Mouse (Mus musculus) midbrain, postnatal 0 days (tissue): ENCODE measurements around the gene Tmem230. TPM values are rescaled to one million over a fixed set of nuclear protein-coding genes. Genes with fewer than 3 reads are reported as not detected.

Experiments
- ATAC-seq: fragments of 200-750 bp; cut with Nextera tagmentation; 2 replicates; pipeline ENCODE4 v1.8.0; 2017; ENCODE audit warnings: moderate number of reproducible peaks, mild to moderate bottlenecking, moderate TSS enrichment, moderate library complexity; ENCODE audit not compliant: low FRiP score
- DNase-seq: peaks from one replicate; pipeline ENCODE4 v3.0.0-alpha.2; 2015; ENCODE audit warnings: low spot score
- H3K27ac ChIP-seq: fragments of 300-500 bp; sonication (generic); 2 replicates; pipeline ENCODE4 v1.5.1; 2014; ENCODE audit warnings: low read depth, mild to moderate bottlenecking, low read length, mixed read lengths
- H3K27me3 ChIP-seq: fragments of 300-500 bp; sonication (generic); 2 replicates; pipeline ENCODE4 v1.6.1; 2014; ENCODE audit warnings: low read length, control low read depth, mixed read lengths; ENCODE audit not compliant: insufficient read depth
- H3K36me3 ChIP-seq: fragments of 300-500 bp; sonication (generic); 2 replicates; pipeline ENCODE4 v1.6.1; 2014; ENCODE audit warnings: low read length, control low read depth, mixed read lengths; ENCODE audit not compliant: insufficient read depth
- H3K4me1 ChIP-seq: fragments of 300-500 bp; sonication (generic); 2 replicates; pipeline ENCODE4 v1.6.1; 2014; ENCODE audit warnings: mild to moderate bottlenecking, control low read depth, antibody characterized with exemption, low read length, mixed read lengths; ENCODE audit not compliant: insufficient read depth
- H3K4me2 ChIP-seq: fragments of 300-500 bp; sonication (generic); 2 replicates; pipeline ENCODE4 v1.6.1; 2014; ENCODE audit warnings: low read depth, mild to moderate bottlenecking, low read length, mixed read lengths; ENCODE audit not compliant: poor library complexity, severe bottlenecking
- H3K4me3 ChIP-seq: fragments of 300-500 bp; sonication (generic); 2 replicates; pipeline ENCODE4 v1.5.1; 2014; ENCODE audit warnings: low read depth, mild to moderate bottlenecking, low read length, moderate library complexity
- H3K9ac ChIP-seq: fragments of 300-500 bp; sonication (generic); replicated peaks from 2 replicates; pipeline ENCODE4 v1.6.1; 2014; ENCODE audit warnings: mild to moderate bottlenecking, low read length, moderate library complexity, mixed read lengths; ENCODE audit not compliant: poor library complexity, severe bottlenecking
- H3K9me3 ChIP-seq: fragments of 300-500 bp; sonication (generic); 2 replicates; pipeline ENCODE4 v1.6.1; 2016; ENCODE audit warnings: low read length, control low read depth
- CTCF ChIP-seq: IDR thresholded peaks from 2 replicates; pipeline ENCODE4 v1.5.1; 2016; ENCODE audit warnings: antibody characterized with exemption, mild to moderate bottlenecking
- WGBS: fragments of 180-500 bp; shearing (Covaris S2); extraction: QIAGEN DNeasy Blood & Tissue Kit; methylation state at CpG from one replicate; pipeline ENCODE4 v1.1.7; 2014; 5-methylcytosine and 5-hydroxymethylcytosine counted together
- polyA plus RNA-seq: library from polyadenylated mRNA; unstranded; fragments of >200 nt; fragmentation: Nextera tagmentation; extraction: Ambion mirVana; gene quantifications from 2 replicates; pipeline ENCODE4 v1.2.1, GENCODE M21; 2015
- total RNA-seq: library from RNA; depleted of rRNA; stranded (reverse); fragments of >200 nt; gene quantifications from 2 replicates; pipeline ENCODE4 v1.2.3, GENCODE M21; 2014

Gene Tmem230
- total and polyA plus RNA-seq, 2 experiments from 2014 or later, result 40.1 to 42.0 TPM

- Histone ChIP-seq H3K4me3 (no peak overlapping the region), H3K27ac (no peak overlapping the region), H3K4me1 (no peaks in the 10 kb centered on the region), H3K9me3 (no peaks in the 10 kb centered on the region), H3K27me3 (no peaks in the 10 kb centered on the region), H3K4me2 (no peak overlapping the region), H3K9ac (no peak overlapping the region), H3K36me3 (no peaks in the 10 kb centered on the region)
- 97% methylated on average over 6 of the region's 6 CpGs for WGBS
- ATAC-seq, result no peak
- no peak for TF ChIP-seq CTCF
- no peak for DNase-seq
Observed at GRCm38 (mm10) chr2:132257350-132258068, 9.9 kb upstream of the Tmem230 start.

- H3K4me1 ChIP-seq, result no peaks in the 10 kb centered on the region; the same call in 1 of the 2 replicates
- H3K9me3 ChIP-seq, result no peaks in the 10 kb centered on the region
- H3K9ac ChIP-seq, result 0 out of 2 replicates have a peak overlapping the region, but pooled peaks have one; percentile 24
- under 1% methylated on average over 7 of the region's 7 CpGs for WGBS
- peak overlapping the region; percentile 74 for H3K4me2 ChIP-seq
- H3K4me3 ChIP-seq, result peak overlapping the region; percentile 54
- no peaks in the 10 kb centered on the region for H3K27me3 ChIP-seq
- H3K36me3 ChIP-seq, result no peaks in the 10 kb centered on the region
- no peak for TF ChIP-seq CTCF
- no peak for ATAC-seq
- no peak for DNase-seq
- H3K27ac ChIP-seq, result no peak overlapping the region
Observed at GRCm38 (mm10) chr2:132253603-132254002, 6.0 kb upstream of the Tmem230 start.

- no peaks in the 10 kb centered on the region for H3K27me3 ChIP-seq
- H3K4me3 ChIP-seq, result peak within 1 kb of the TSS; percentile 54
- H3K4me1 ChIP-seq, result no peaks in the 10 kb centered on the region; the same call in 1 of the 2 replicates
- H3K9ac ChIP-seq, result peak within 1 kb of the TSS; percentile 42
- under 1% methylated on average over 77 of the region's 79 CpGs for WGBS
- H3K4me2 ChIP-seq, result peak within 1 kb of the TSS; percentile 74
- peak; percentile 98 for DNase-seq
- peak; percentile 100 for ATAC-seq
- peak within 1 kb of the TSS; percentile 62 for H3K27ac ChIP-seq
- no peaks in the 10 kb centered on the region for H3K36me3 ChIP-seq
- no peak for TF ChIP-seq CTCF
- H3K9me3 ChIP-seq, result no peaks in the 10 kb centered on the region
Observed at GRCm38 (mm10) chr2:132252542-132253528, 5.2 kb upstream of the Tmem230 start, which contains the start of gene Pcna. Gene Pcna, minus strand, starts transcription at chr2:132253314.

- 6% methylated on average over 8 of the region's 8 CpGs for WGBS
- no peak overlapping the region for H3K27ac ChIP-seq
- no peaks in the 10 kb centered on the region for H3K36me3 ChIP-seq
- H3K9ac ChIP-seq, result peak overlapping the region; percentile 42; the same call in 1 of the 2 replicates
- peak overlapping the region; percentile 74 for H3K4me2 ChIP-seq
- no peaks in the 10 kb centered on the region for H3K9me3 ChIP-seq
- ATAC-seq (no peak), DNase-seq (no peak)
- H3K4me1 ChIP-seq, result no peaks in the 10 kb centered on the region; the same call in 1 of the 2 replicates
- H3K4me3 ChIP-seq, result peak overlapping the region; percentile 54
- no peak for TF ChIP-seq CTCF
- H3K27me3 ChIP-seq, result no peaks in the 10 kb centered on the region
Observed at GRCm38 (mm10) chr2:132251911-132252310, 4.3 kb upstream of the Tmem230 start.

- Histone ChIP-seq H3K4me3 (no peak overlapping the region), H3K4me2 (no peak overlapping the region), H3K27ac (no peak overlapping the region), H3K4me1 (no peaks in the 10 kb centered on the region; the same call in 1 of the 2 replicates), H3K36me3 (no peaks in the 10 kb centered on the region), H3K9me3 (no peaks in the 10 kb centered on the region), H3K27me3 (no peaks in the 10 kb centered on the region), H3K9ac (no peak overlapping the region)
- no peak for TF ChIP-seq CTCF
- 94% methylated on average over 3 of the region's 3 CpGs for WGBS
- no peak for ATAC-seq
- no peak for DNase-seq
Observed at GRCm38 (mm10) chr2:132243370-132243769, 4.2 kb downstream of the Tmem230 start.
